Mouse (Mus musculus) CH12F3 (cell line): ENCODE results near the gene 6330403K07Rik.

Experiments used
- in situ Hi-C: fragments of 300-500 bp; cut with MboI; formaldehyde crosslinking; loops from 2 replicates; pipeline ENCODE4 v1.14.3; 2020; ENCODE audit warnings: low sequenced_read_pairs

The 6330403K07Rik gene

GRCm38 (mm10) chr11:70982557-70983228, 50.6 kb downstream of the 6330403K07Rik start, which contains the start of gene C1qbp:
Gene C1qbp (minus strand): TSS chr11:70983026.
- in situ Hi-C loops, result no loop called here

DNA sequence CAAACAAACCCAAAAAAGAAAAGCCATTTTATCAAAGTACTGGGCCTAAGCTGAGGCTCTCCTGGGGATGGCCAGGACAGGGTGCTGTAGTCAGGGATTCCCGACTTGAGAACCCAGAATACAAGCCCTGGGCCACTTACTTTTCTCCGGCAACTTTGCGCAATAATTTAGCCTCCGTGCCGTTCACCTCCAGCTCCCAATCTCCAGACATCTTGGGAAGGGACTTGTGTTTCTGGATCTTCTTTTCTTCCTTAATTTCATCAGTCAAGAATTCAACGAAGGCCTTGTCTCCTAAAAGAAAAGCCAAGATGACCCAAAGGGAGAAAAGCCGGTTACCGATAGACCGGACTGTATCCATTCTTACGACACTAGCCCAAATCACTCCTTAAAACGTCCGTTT, 51.3 kb downstream of the 6330403K07Rik start:
- in situ Hi-C loops, result no loop called here
